Mouse (Mus musculus) gastrocnemius, postnatal 10 days (tissue): Measurements from ENCODE around the gene Nt5c2. TPM values are rescaled to one million over a fixed set of nuclear protein-coding genes. Genes with fewer than 3 reads are reported as not detected.

Experiments used
- DNase-seq: peaks from one replicate; pipeline ENCODE4 v3.0.0; 2021; ENCODE audit warnings: mixed read lengths
- total RNA-seq, 2 experiments: library from RNA; stranded (reverse); gene quantifications; 2 replicates each; pipeline ENCODE4 v1.2.3; 2021

The Nt5c2 gene
- total RNA-seq, 2 experiments from 2014 or later: 33.4 to 34.7 TPM

GRCm38 (mm10) chr19:46843030-46843429 is 171.9 kb downstream of the Nt5c2 start:
- no peak for DNase-seq

DNA sequence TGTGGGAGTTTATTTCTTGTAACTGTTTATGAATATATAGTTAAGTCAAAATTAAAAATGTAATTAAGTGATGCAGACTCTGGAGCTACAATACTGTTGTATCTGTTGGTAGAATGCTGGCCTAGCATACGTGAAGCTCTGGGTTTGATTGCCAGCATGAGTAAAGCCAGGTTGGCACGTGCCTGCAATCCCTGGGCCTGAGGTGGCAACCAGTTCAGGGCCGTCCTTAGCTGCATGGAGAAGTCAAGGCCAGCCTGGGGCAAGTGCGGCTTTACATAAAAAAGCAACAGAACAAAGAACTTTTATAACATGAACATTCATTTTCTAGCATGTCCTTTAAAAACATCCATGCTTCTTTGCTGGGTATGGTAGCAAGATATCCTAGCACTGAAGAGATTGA is 173.9 kb downstream of the Nt5c2 start:
- DNase-seq: no peak

DNA sequence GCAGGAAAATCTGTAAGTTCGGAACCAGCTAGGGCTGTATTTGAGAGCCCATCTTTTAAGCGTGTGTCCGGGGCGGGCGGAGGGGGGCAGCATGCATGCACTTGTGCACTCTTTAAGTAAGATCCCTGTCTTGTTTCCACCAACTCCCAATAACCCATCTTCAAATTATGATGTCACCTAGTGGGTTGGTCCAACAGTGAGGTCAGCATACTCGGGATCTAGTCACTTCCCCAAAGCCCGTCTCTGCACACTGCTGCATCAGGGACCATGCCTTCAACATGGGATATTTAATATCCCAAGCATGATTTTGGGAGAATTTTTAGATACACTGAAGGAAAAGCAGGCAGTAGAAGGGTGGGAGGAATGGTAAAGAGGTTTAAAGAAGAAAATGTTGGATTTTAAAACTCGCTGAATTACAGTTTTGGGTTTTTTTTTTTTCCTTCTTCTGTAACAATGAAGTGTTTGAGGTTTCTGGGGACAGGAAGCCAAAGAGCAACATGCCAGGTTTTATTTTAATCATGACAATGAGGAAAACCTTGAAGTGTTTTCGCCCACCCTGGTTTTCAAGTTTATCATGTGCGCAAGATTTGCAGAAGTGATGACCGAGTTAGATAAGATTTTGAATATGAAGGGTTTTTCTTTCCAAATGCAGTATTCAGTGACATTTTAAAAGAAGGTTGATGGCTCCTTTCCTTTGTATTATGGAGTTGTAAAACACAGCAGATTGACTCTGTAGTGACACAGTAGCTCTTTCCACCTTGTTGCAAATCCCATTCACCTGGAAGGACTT is 177.5 kb downstream of the Nt5c2 start:
- DNase-seq: no peak

GRCm38 (mm10) chr19:46836085-46836484 is 178.9 kb downstream of the Nt5c2 start:
- DNase-seq: no peak

- DNase-seq: no peak
Measured at GRCm38 (mm10) chr19:46835339-46835738, 179.6 kb downstream of the Nt5c2 start.

- no peak for DNase-seq
Measured at GRCm38 (mm10) chr19:46834301-46834700, 180.7 kb downstream of the Nt5c2 start.

Other genes starting within 250 kb of the Nt5c2 start
- under 1 TPM; 0.38 to 0.40 TPM for gene Ina, start 455 bp downstream of the Nt5c2 start, total RNA-seq
- 1 to 10 TPM; 3.1 to 4.4 TPM for gene Pcgf6, start 35.8 kb upstream of the Nt5c2 start, total RNA-seq
- 1 to 10 TPM; 2.4 to 3.1 TPM for gene Taf5, start 52.6 kb upstream of the Nt5c2 start, total RNA-seq
- gene Usmg5, start 75.5 kb upstream of the Nt5c2 start, total RNA-seq: 1,000 to 10,000 TPM; 1,048 to 1,221 TPM
- 10 to 100 TPM in 1 of 2 experiments, 1 to 10 TPM in 1; 8.4 to 11.8 TPM for gene Pdcd11, start 75.6 kb upstream of the Nt5c2 start, total RNA-seq
- gene Calhm2, start 123.1 kb upstream of the Nt5c2 start, total RNA-seq: 1 to 10 TPM; 3.1 to 4.1 TPM
- not detected for gene Calhm1, start 129.1 kb upstream of the Nt5c2 start, total RNA-seq
- not detected for gene Calhm3, start 142.6 kb upstream of the Nt5c2 start, total RNA-seq
- 10 to 100 TPM; 49.9 to 64.5 TPM for gene Neurl1a, start 163.7 kb upstream of the Nt5c2 start, total RNA-seq